12 mouse cellular contexts compared by ENCODE assay signal in the genomic region with DNA sequence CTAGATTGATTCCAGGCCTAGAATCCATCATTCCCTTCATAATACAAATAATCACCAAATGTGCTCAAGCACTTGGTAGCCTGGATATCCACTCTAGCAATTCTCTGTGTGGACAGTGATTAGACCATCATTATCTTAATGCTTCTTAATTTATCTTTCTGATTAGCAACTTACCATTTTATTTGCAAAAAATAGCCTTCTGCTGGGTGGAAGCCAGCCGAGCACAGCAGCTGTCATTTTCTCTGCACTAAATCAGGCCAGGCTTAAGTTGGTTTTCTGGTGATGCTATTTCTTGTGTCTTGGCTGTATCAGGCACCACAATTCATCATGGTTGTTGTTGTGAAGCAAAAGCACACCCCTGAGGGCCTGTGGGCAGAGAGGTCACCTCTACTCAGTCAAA.
"Had no signal": no experiment of that assay in that cellular context is flagged by ENCODE, and none has a peak within 500 bp of the region (broad histone marks: within the 10 kb centered on the region; RNA-seq: fewer than 3 reads in every experiment).

No protein-coding gene starts in this region.

- H3K27ac ChIP-seq: kidney, postnatal 0 days; liver, embryonic 13.5 days had no signal

- DNase-seq: kidney, adult 2 months; kidney, postnatal 36 days; liver, embryonic 13.5 days; lung, adult 2 months; lung, postnatal 14 days; lung, postnatal 4 days; midbrain, embryonic 14.5 days; thymus, adult 18-20 months; thymus, postnatal 14 days; thymus, postnatal 4 days had no signal

- H3K4me3 ChIP-seq: left cerebral cortex, adult 2 months; liver, embryonic 13.5 days had no signal
